Mouse (Mus musculus): Measurements from ENCODE around the gene Serpina10.
"Not testable (repeated sequence)": the region's sequence is repeated elsewhere in the genome, so short reads cannot be mapped to it uniquely, and the experiment has no call there.

Serpina10 gene

GRCm38 (mm10) chr12:103601839-103602238, 29.4 kb downstream of the Serpina10 start:
- DNase-seq = no peak

GRCm38 (mm10) chr12:103600364-103600763, 30.9 kb downstream of the Serpina10 start:
- DNase-seq = no peak

GRCm38 (mm10) chr12:103598411-103598810, 32.8 kb downstream of the Serpina10 start:
- no peak for DNase-seq

GRCm38 (mm10) chr12:103583771-103584170, 47.5 kb downstream of the Serpina10 start:
- no peak for DNase-seq

- not testable (repeated sequence) for DNase-seq
These were observed 53.1 kb downstream of the Serpina10 start for GRCm38 (mm10) chr12:103578148-103578547.

- DNase-seq = no peak
These were observed 61.6 kb downstream of the Serpina10 start for GRCm38 (mm10) chr12:103569690-103570089.

- DNase-seq = peak in 1 of 2 experiments; percentile 18
These were observed 64.1 kb downstream of the Serpina10 start for GRCm38 (mm10) chr12:103567129-103567528.

GRCm38 (mm10) chr12:103565151-103565550, 66.1 kb downstream of the Serpina10 start:
- no peak for DNase-seq

All from kidney, postnatal 4 days (tissue).